Mouse (Mus musculus) subcutaneous adipose tissue, adult 2 months (tissue): ENCODE results near the gene Olfr972. TPM values are rescaled to one million over a fixed set of nuclear protein-coding genes. Genes with fewer than 3 reads are reported as not detected.

Experiments used
- polyA plus RNA-seq: library from polyadenylated mRNA; depleted of rRNA; stranded (reverse); fragments of >200 nt; gene quantifications from 2 replicates; pipeline ENCODE4 v1.2.3, GENCODE M21; 2012; ENCODE audit warnings: low replicate concordance; rRNA removed

The Olfr972 gene
- not detected in 2 replicates for polyA plus RNA-seq

DNA sequence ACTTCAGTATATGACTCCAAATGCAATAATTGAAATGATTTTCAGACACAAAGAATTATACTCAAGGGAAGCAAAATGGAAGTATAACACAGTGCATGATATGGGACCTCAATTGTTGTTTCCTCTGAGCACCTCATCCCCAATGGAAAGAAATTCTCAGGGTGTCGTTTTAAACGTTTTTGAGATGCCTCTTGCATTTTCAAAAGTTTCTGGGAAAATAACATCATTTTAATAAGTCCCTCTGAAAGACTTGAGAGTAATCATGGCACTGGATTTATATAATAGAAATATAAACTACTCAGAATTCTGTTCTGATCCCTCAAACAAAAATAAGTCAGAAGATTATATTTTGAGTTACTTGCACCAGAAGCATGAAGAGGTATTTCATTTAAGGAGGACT is at the start of gene Olfr972:
TSS of gene Olfr972 (plus strand) at position 301 of the 400 bp plus-strand sequence.

DNA sequence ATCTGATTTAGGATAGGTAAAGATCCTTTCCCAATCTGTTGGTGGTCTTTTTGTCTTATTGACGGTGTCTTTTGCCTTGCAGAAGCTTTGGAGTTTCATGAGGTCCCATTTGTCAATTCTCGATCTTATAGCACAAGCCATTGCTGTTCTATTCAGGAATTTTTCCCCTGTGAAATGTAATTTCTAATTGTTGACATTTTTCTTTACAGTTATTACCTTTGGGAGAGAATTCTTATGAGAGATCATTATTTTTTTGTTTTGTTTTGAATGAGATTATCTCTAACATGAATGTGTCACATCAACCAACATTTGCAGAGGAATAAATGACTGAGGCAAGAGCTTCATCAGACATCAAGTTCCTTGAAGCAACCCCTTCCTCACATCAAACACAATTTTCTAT is 29.6 kb upstream of the Olfr972 start, which contains the start of gene Olfr971:
TSS of gene Olfr971 (plus strand) at position 301 of the 400 bp plus-strand sequence.

DNA sequence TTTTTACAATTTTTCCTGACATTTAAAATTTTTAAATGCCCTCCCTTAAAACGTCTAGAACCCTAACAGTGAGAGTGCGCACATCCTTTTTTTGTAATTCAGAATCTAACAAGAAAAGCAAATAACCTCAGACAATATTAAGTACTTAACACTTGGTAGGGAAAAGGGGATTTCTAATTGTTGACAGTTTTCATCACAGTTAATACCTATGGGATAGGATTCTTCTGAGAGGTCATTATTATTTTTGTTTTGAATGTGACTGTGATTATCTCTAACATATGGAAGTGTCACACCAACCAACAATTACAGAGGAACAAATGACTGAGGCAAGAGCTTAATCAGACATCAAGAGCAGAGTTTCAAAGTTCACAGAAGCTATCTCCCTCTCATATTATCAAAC is 40.8 kb downstream of the Olfr972 start, which contains the start of gene Olfr229:
TSS of gene Olfr229 (plus strand) at position 301 of the 400 bp plus-strand sequence.

Other genes with a start within 250 kb of the Olfr972 start
- gene Olfr960, start 245.0 kb upstream of the Olfr972 start, polyA plus RNA-seq, result not detected in 2 replicates
- gene Olfr961, start 221.3 kb upstream of the Olfr972 start, polyA plus RNA-seq, result not detected in 2 replicates
- gene Olfr963, start 199.2 kb upstream of the Olfr972 start, polyA plus RNA-seq, result not detected in 2 replicates
- gene Olfr149, start 159.3 kb upstream of the Olfr972 start, polyA plus RNA-seq, result not detected in 2 replicates
- not detected in 2 replicates for gene Olfr965, start 155.1 kb upstream of the Olfr972 start, polyA plus RNA-seq
- not detected in 2 replicates for gene Olfr150, start 135.4 kb upstream of the Olfr972 start, polyA plus RNA-seq
- gene Olfr967, start 120.2 kb upstream of the Olfr972 start, polyA plus RNA-seq, result not detected in 2 replicates
- not detected in 2 replicates for gene Olfr968, start 83.2 kb upstream of the Olfr972 start, polyA plus RNA-seq
- gene Olfr969, start 75.5 kb upstream of the Olfr972 start, polyA plus RNA-seq, result not detected in 2 replicates
- not detected in 2 replicates for gene Olfr970, start 57.6 kb upstream of the Olfr972 start, polyA plus RNA-seq
- not detected in 2 replicates for gene Olfr971, start 29.5 kb upstream of the Olfr972 start, polyA plus RNA-seq
- not detected in 2 replicates for gene Olfr229, start 40.9 kb downstream of the Olfr972 start, polyA plus RNA-seq
- not detected in 2 replicates for gene Olfr974, start 71.1 kb downstream of the Olfr972 start, polyA plus RNA-seq
- gene Olfr975, start 85.6 kb downstream of the Olfr972 start, polyA plus RNA-seq, result not detected in 2 replicates
- gene Olfr976, start 94.7 kb downstream of the Olfr972 start, polyA plus RNA-seq, result not detected in 2 replicates
- not detected in 2 replicates for gene Olfr978, start 125.7 kb downstream of the Olfr972 start, polyA plus RNA-seq
- gene Olfr979, start 137.0 kb downstream of the Olfr972 start, polyA plus RNA-seq, result not detected in 2 replicates
- gene Olfr980, start 143.2 kb downstream of the Olfr972 start, polyA plus RNA-seq, result not detected in 2 replicates
- not detected in 2 replicates for gene Olfr981, start 155.0 kb downstream of the Olfr972 start, polyA plus RNA-seq
- gene Olfr982, start 207.4 kb downstream of the Olfr972 start, polyA plus RNA-seq, result not detected in 2 replicates
- not detected in 2 replicates for gene Olfr983, start 227.2 kb downstream of the Olfr972 start, polyA plus RNA-seq
- gene Olfr984, start 247.8 kb downstream of the Olfr972 start, polyA plus RNA-seq, result not detected in 2 replicates